Mouse (Mus musculus) heart, embryonic 14.5 days (tissue): ENCODE measurements around the gene Ppard. TPM values are rescaled to one million over a fixed set of nuclear protein-coding genes. Genes with fewer than 3 reads are reported as not detected.

Experiments
- ATAC-seq: fragments of 200-750 bp; cut with Nextera tagmentation; 2 replicates; pipeline ENCODE4 v1.8.0; 2017; ENCODE audit warnings: low read depth, moderate TSS enrichment; ENCODE audit not compliant: insufficient number of reproducible peaks, insufficient read depth, low FRiP score
- H3K27ac ChIP-seq, 2 experiments: fragments of 200-500 bp in 1 of 2; fragments of 300-500 bp in 1 of 2; sonication (generic) in 1 of 2; replicated peaks in 1 of 2; 2 replicates each; pipeline ENCODE4 v1.5.1; 2012 to 2014; ENCODE audit warnings: low read depth in 2 of 2, low read length in 2 of 2, control low read depth in 1 of 2, mild to moderate bottlenecking in 1 of 2, mixed read lengths in 1 of 2; ENCODE audit not compliant: control insufficient read depth in 1 of 2, insufficient read depth in 1 of 2
- H3K27me3 ChIP-seq: fragments of 300-500 bp; sonication (generic); 2 replicates; pipeline ENCODE4 v1.6.1; 2014; ENCODE audit warnings: mild to moderate bottlenecking, low read length, control low read depth; ENCODE audit not compliant: control insufficient read depth, insufficient read depth
- H3K36me3 ChIP-seq: fragments of 300-500 bp; sonication (generic); 2 replicates; pipeline ENCODE4 v1.6.1; 2014; ENCODE audit warnings: mild to moderate bottlenecking, control low read depth, low read length, mixed read lengths; ENCODE audit not compliant: control insufficient read depth, insufficient read depth
- H3K4me1 ChIP-seq, 2 experiments: fragments of 200-500 bp in 1 of 2; fragments of 300-500 bp in 1 of 2; sonication (generic) in 1 of 2; 2 replicates each; pipeline ENCODE4 v1.6.1; 2012 to 2014; ENCODE audit warnings: low read length in 2 of 2, control low read depth in 1 of 2, mixed read lengths in 1 of 2; ENCODE audit not compliant: control insufficient read depth in 2 of 2, insufficient read depth in 2 of 2
- H3K4me2 ChIP-seq: fragments of 300-500 bp; sonication (generic); 2 replicates; pipeline ENCODE4 v1.6.1; 2014; ENCODE audit warnings: mild to moderate bottlenecking, low read length
- H3K4me3 ChIP-seq, 2 experiments: fragments of 200-500 bp in 1 of 2; fragments of 300-500 bp in 1 of 2; sonication (generic) in 1 of 2; 2 replicates each; pipeline ENCODE4 v1.5.1; 2012 to 2014; ENCODE audit warnings: low read length in 2 of 2, mild to moderate bottlenecking in 2 of 2, control low read depth in 1 of 2, low read depth in 1 of 2, moderate library complexity in 1 of 2; ENCODE audit not compliant: control insufficient read depth in 1 of 2, insufficient read depth in 1 of 2
- H3K9ac ChIP-seq: fragments of 300-500 bp; sonication (generic); 2 replicates; pipeline ENCODE4 v1.6.1; 2014; ENCODE audit warnings: mild to moderate bottlenecking, low read length
- H3K9me3 ChIP-seq: fragments of 300-500 bp; sonication (generic); 2 replicates; pipeline ENCODE4 v1.6.1; 2016; ENCODE audit warnings: low read length, control low read depth; ENCODE audit not compliant: control insufficient read depth
- WGBS: fragments of 180-500 bp; shearing (Covaris S2); extraction: QIAGEN DNeasy Blood & Tissue Kit; methylation state at CpG from one replicate; pipeline ENCODE4 v1.1.7; 2014; 5-methylcytosine and 5-hydroxymethylcytosine counted together
- polyA plus RNA-seq: library from polyadenylated mRNA; unstranded; fragments of >200 nt; fragmentation: Nextera tagmentation; extraction: Ambion mirVana; gene quantifications from 2 replicates; pipeline ENCODE4 v1.2.1, GENCODE M21; 2014

Ppard gene
- polyA plus RNA-seq, 1 experiment from 2014 or later: 2.2 TPM

- ATAC-seq: no peak
- peak overlapping the region; percentile 41; the same call in 1 of the 2 replicates for H3K9ac ChIP-seq
- no peak overlapping the region for H3K4me2 ChIP-seq
- H3K27me3 ChIP-seq: no peaks in the 10 kb centered on the region
- WGBS: 61% methylated on average over 4 of the region's 4 CpGs
- H3K4me3 ChIP-seq: no peak overlapping the region
- H3K9me3 ChIP-seq: no peaks in the 10 kb centered on the region
- H3K4me1 ChIP-seq: peaks cover 14 to 23% of the 10 kb centered on the region in 2 experiments
- H3K36me3 ChIP-seq: no peaks in the 10 kb centered on the region
- H3K27ac ChIP-seq: no peak overlapping the region
Observed at GRCm38 (mm10) chr17:28279236-28279635, 46.7 kb downstream of the Ppard start.

- Histone ChIP-seq H3K9ac (peak overlapping the region; percentile 48; the same call in 1 of the 2 replicates), H3K4me2 (0 out of 2 replicates have a peak overlapping the region, but pooled peaks have one; percentile 6), H3K4me3 (no peak overlapping the region), H3K9me3 (no peaks in the 10 kb centered on the region), H3K4me1 (peaks cover 14 to 23% of the 10 kb centered on the region in 2 experiments), H3K36me3 (no peaks in the 10 kb centered on the region), H3K27ac (peak overlapping the region in 1 of 2 experiments; percentile 28; a peak in 1 of 4 replicates), H3K27me3 (no peaks in the 10 kb centered on the region)
- ATAC-seq: peak; percentile 72
- WGBS: 46% methylated on average over 15 of the region's 15 CpGs
Observed at GRCm38 (mm10) chr17:28279780-28280422, 47.4 kb downstream of the Ppard start.

- ATAC-seq: peak; percentile 11; the same call in 1 of the 2 replicates
- Histone ChIP-seq H3K27me3 (no peaks in the 10 kb centered on the region), H3K4me1 (peaks cover 14 to 23% of the 10 kb centered on the region in 2 experiments), H3K36me3 (no peaks in the 10 kb centered on the region), H3K27ac (0 out of 4 replicates have a peak overlapping the region, but pooled peaks of 1 of the 2 experiments have one; percentile 28), H3K9me3 (no peaks in the 10 kb centered on the region), H3K4me2 (0 out of 2 replicates have a peak overlapping the region, but pooled peaks have one; percentile 6), H3K9ac (peak overlapping the region; percentile 48; the same call in 1 of the 2 replicates), H3K4me3 (no peak overlapping the region)
- WGBS: 58% methylated on average over 7 of the region's 7 CpGs
Observed at GRCm38 (mm10) chr17:28280423-28280800, 47.9 kb downstream of the Ppard start.

- Histone ChIP-seq H3K4me2 (no peak overlapping the region), H3K36me3 (no peaks in the 10 kb centered on the region), H3K9ac (no peak overlapping the region; the same call in 1 of the 2 replicates), H3K9me3 (no peaks in the 10 kb centered on the region), H3K27me3 (no peaks in the 10 kb centered on the region), H3K4me3 (no peak overlapping the region), H3K27ac (no peak overlapping the region), H3K4me1 (peaks cover 14 to 27% of the 10 kb centered on the region in 2 experiments)
- 45% methylated on average over 5 of the region's 5 CpGs for WGBS
- no peak for ATAC-seq
Observed at GRCm38 (mm10) chr17:28280831-28281377, 48.4 kb downstream of the Ppard start.

GRCm38 (mm10) chr17:28281866-28282441 is 49.5 kb downstream of the Ppard start:
- Histone ChIP-seq H3K9ac (no peak overlapping the region), H3K36me3 (no peaks in the 10 kb centered on the region), H3K27ac (no peak overlapping the region), H3K27me3 (no peaks in the 10 kb centered on the region), H3K9me3 (no peaks in the 10 kb centered on the region), H3K4me2 (no peak overlapping the region), H3K4me3 (no peak overlapping the region), H3K4me1 (peaks cover 14 to 28% of the 10 kb centered on the region in 2 experiments)
- WGBS: 94% methylated on average over 7 of the region's 7 CpGs
- no peak for ATAC-seq

GRCm38 (mm10) chr17:28283199-28283598 is 50.7 kb downstream of the Ppard start:
- WGBS: 90% methylated on average over 10 of the region's 10 CpGs
- no peak for ATAC-seq
- no peaks in the 10 kb centered on the region for H3K9me3 ChIP-seq
- no peak overlapping the region for H3K27ac ChIP-seq
- H3K4me3 ChIP-seq: no peak overlapping the region
- H3K27me3 ChIP-seq: no peaks in the 10 kb centered on the region
- no peak overlapping the region for H3K9ac ChIP-seq
- H3K4me2 ChIP-seq: no peak overlapping the region
- H3K36me3 ChIP-seq: no peaks in the 10 kb centered on the region
- H3K4me1 ChIP-seq: peaks cover 19 to 31% of the 10 kb centered on the region in 2 experiments

- Histone ChIP-seq H3K9me3 (no peaks in the 10 kb centered on the region), H3K27ac (no peak overlapping the region), H3K4me1 (peaks cover 11 to 14% of the 10 kb centered on the region in 2 experiments; a peak in 3 of 4 replicates), H3K4me3 (no peak overlapping the region), H3K9ac (no peak overlapping the region), H3K27me3 (no peaks in the 10 kb centered on the region), H3K4me2 (no peak overlapping the region), H3K36me3 (no peaks in the 10 kb centered on the region)
- ATAC-seq: no peak
- WGBS: 87% methylated on average over 10 of the region's 10 CpGs
Observed at GRCm38 (mm10) chr17:28286133-28286532, 53.6 kb downstream of the Ppard start.
